Mouse (Mus musculus) forebrain, embryonic 13.5 days (tissue): ENCODE measurements at regions not wholly inside any gene's neighbourhood (a gene's known extent, or its start where the extent isn't known, plus 50 kb on each side); places are given as distances from the start of the nearest gene placed in this dataset.

Experiments
- ATAC-seq: fragments of 200-750 bp; cut with Nextera tagmentation; 2 replicates; pipeline ENCODE4 v1.8.0; 2017
- H3K27ac ChIP-seq: fragments of 300-500 bp; sonication (generic); 2 replicates; pipeline ENCODE4 v1.5.1; 2015; ENCODE audit warnings: inconsistent platforms, mild to moderate bottlenecking, moderate library complexity
- H3K27me3 ChIP-seq: fragments of 300-500 bp; sonication (generic); 2 replicates; pipeline ENCODE4 v1.6.1; 2015; ENCODE audit warnings: mild to moderate bottlenecking, inconsistent platforms
- H3K36me3 ChIP-seq: fragments of 300-500 bp; sonication (generic); 2 replicates; pipeline ENCODE4 v1.6.1; 2015; ENCODE audit warnings: mild to moderate bottlenecking, inconsistent platforms; ENCODE audit not compliant: poor library complexity, severe bottlenecking
- H3K4me1 ChIP-seq: fragments of 300-500 bp; sonication (generic); 2 replicates; pipeline ENCODE4 v1.6.1; 2015; ENCODE audit warnings: inconsistent platforms
- H3K4me2 ChIP-seq: fragments of 300-500 bp; sonication (generic); 2 replicates; pipeline ENCODE4 v1.6.1; 2015; ENCODE audit warnings: inconsistent platforms, mild to moderate bottlenecking, moderate library complexity
- H3K4me3 ChIP-seq: fragments of 300-500 bp; sonication (generic); 2 replicates; pipeline ENCODE4 v1.5.1; 2015; ENCODE audit warnings: mild to moderate bottlenecking, inconsistent platforms
- H3K9ac ChIP-seq: fragments of 300-500 bp; sonication (generic); 2 replicates; pipeline ENCODE4 v1.6.1; 2015; ENCODE audit warnings: mild to moderate bottlenecking, inconsistent platforms
- H3K9me3 ChIP-seq: fragments of 300-500 bp; sonication (generic); replicated peaks from 2 replicates; pipeline ENCODE4 v1.6.1; 2016; ENCODE audit warnings: inconsistent platforms
- WGBS: fragments of 180-500 bp; shearing (Covaris S2); methylation state at CpG from one replicate; pipeline ENCODE4 v1.1.7; 2015; 5-methylcytosine and 5-hydroxymethylcytosine counted together

- H3K27me3 ChIP-seq, result no peaks in the 10 kb centered on the region
- H3K36me3 ChIP-seq, result no peaks in the 10 kb centered on the region
- no peak overlapping the region for H3K4me2 ChIP-seq
- 77% methylated on average over 6 of the region's 6 CpGs for WGBS
- no peak for ATAC-seq
- H3K4me1 ChIP-seq, result peaks cover 10% of the 10 kb centered on the region
- H3K4me3 ChIP-seq, result no peak overlapping the region
- no peak overlapping the region for H3K9ac ChIP-seq
- H3K9me3 ChIP-seq, result no peaks in the 10 kb centered on the region
- no peak overlapping the region for H3K27ac ChIP-seq
Measured at GRCm38 (mm10) chr13:99749342-99749741, 151.5 kb downstream of the Cartpt start.

DNA sequence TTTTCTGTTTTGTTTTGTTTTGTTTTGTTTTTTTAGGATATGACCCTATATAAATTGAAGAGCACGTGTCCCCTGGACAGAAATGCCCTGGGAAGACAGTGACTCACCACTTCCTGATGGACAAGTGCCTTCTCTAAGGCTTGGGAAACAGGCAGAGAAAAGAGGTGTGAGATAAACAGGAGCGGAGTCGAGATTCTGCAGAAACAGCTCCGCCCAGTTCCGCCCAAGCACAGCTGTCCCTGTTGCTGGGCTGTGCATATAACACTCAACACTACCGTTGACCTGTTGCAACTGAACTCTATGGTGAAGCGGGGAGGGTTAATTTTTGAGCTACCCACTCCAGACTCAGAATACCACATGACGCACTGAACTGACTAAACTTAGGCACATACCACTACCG, 152.8 kb downstream of the Cartpt start:
- H3K4me2 ChIP-seq, result no peak overlapping the region
- ATAC-seq, result peak; percentile 25; the same call in 1 of the 2 replicates
- H3K9me3 ChIP-seq, result no peaks in the 10 kb centered on the region
- WGBS, result 82% methylated on average over 9 of the region's 9 CpGs
- peaks cover 18% of the 10 kb centered on the region for H3K4me1 ChIP-seq
- H3K27ac ChIP-seq, result no peak overlapping the region
- no peak overlapping the region for H3K9ac ChIP-seq
- no peaks in the 10 kb centered on the region for H3K36me3 ChIP-seq
- no peak overlapping the region for H3K4me3 ChIP-seq
- no peaks in the 10 kb centered on the region for H3K27me3 ChIP-seq

DNA sequence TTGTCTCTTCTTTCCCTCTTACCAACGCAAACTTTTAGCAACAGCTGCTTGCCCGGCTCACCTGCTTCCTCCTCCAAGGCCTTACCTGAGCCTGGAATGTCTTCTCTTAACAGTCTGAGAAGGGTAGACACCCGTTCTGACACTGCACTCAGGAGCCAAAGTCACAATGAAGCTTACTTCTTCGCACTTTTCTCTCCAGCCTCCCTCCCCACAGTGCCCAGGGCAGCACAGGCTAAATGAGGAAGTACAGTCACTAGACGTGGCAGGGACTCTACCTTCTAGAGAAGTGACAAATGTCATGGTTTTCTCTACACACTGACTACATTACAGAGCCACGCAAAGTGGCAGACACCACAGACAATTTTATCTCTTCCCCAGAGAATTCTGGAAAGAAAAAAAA, 155.4 kb downstream of the Cartpt start:
- Histone ChIP-seq H3K9ac (no peak overlapping the region), H3K27ac (no peak overlapping the region), H3K4me3 (no peak overlapping the region), H3K9me3 (no peaks in the 10 kb centered on the region), H3K36me3 (no peaks in the 10 kb centered on the region), H3K27me3 (no peaks in the 10 kb centered on the region), H3K4me1 (peaks cover 21% of the 10 kb centered on the region), H3K4me2 (no peak overlapping the region)
- no peak for ATAC-seq
- 83% methylated on average over 6 of the region's 6 CpGs for WGBS

DNA sequence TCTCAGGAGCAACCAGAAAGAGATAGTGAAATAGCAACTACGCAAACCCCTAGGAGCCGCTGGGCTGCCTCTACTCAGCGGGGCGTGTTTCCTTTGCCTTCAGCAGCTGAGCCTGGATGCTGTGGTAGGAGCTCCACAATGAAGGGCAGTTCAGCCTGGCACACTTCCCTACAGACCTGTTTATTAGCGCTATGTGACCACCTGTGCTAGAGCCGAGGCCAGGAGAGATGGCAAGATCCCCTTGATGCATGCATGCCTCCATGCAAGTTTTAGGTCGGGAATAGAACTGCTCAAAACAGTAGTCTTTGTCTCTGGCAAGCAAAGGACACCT, 156.1 kb downstream of the Cartpt start:
- ATAC-seq, result no peak; the same call in 1 of the 2 replicates
- no peak overlapping the region for H3K27ac ChIP-seq
- no peaks in the 10 kb centered on the region for H3K36me3 ChIP-seq
- H3K4me3 ChIP-seq, result no peak overlapping the region
- no peak overlapping the region for H3K9ac ChIP-seq
- H3K4me1 ChIP-seq, result peaks cover 21% of the 10 kb centered on the region
- no peaks in the 10 kb centered on the region for H3K27me3 ChIP-seq
- no peak overlapping the region for H3K4me2 ChIP-seq
- WGBS, result 59% methylated on average over 7 of the region's 7 CpGs
- H3K9me3 ChIP-seq, result no peaks in the 10 kb centered on the region

DNA sequence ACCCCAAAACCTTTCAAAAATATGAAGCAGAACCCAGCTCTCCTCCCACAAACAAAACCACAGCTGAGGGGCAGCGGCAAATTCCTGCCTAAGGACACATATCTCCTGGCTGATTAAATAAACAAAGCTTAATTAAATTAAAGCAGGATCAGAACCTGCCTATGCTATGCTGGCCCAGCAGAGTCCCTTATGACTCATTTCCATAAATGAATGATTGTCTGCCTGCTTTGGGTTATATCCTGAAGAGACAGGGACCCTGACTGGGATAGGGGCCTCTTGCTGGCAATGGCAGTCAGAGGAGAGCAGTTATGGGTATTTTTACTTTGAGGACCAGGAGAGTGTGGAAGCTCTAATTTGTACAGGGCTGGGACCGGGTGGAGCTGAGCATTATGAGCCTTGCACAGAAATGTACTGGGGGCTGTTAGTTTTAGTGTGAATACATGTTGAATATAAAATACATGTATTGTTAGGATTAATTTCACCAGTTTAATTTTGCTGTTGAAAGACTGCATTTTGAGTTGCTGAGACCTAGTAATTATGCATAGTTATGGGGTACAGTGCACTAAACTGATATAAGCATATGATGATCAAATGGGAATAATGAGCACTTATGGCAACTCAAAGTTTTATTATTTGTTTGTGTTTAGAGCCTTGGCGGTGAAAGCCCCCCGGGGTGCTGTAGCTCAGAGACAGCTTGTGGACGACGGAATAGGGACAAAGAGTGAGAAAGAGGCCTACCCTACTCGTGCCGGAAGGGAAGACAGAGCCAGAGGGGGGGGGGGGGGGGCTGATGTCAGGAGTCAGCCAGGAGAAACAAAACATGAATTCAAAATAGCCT, 156.7 kb downstream of the Cartpt start:
- H3K36me3 ChIP-seq, result no peaks in the 10 kb centered on the region
- H3K4me1 ChIP-seq, result peaks cover 21% of the 10 kb centered on the region
- no peak; the same call in 1 of the 2 replicates for ATAC-seq
- H3K4me2 ChIP-seq, result no peak overlapping the region
- WGBS, result 29% methylated on average over 8 of the region's 8 CpGs
- no peak overlapping the region for H3K27ac ChIP-seq
- no peak overlapping the region for H3K9ac ChIP-seq
- no peaks in the 10 kb centered on the region for H3K27me3 ChIP-seq
- H3K9me3 ChIP-seq, result no peaks in the 10 kb centered on the region
- no peak overlapping the region for H3K4me3 ChIP-seq

DNA sequence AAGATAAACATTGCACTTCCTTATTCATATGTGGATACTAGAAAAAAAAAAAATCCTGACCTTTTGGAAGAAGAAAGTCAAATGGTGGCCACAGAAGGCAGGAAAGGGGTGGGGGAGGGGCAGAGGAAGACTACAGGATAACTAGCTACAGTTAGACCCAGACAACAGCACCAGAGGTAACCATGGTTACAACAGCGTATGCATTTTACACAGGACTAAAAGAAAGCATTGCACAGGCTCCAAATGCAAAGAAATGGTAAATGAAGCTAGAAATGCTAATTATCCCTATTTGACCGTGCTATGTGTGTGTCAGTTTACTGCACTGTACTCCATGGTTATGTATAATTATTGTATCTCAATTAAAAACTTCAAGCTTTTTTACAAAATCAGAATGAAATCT, 158.4 kb downstream of the Cartpt start:
- WGBS, result 23% methylated on average over 2 of the region's 2 CpGs

GRCm38 (mm10) chr13:99741981-99742380, 158.9 kb downstream of the Cartpt start:
- no peaks in the 10 kb centered on the region for H3K36me3 ChIP-seq
- H3K4me3 ChIP-seq, result no peak overlapping the region
- no peak overlapping the region for H3K27ac ChIP-seq
- H3K4me1 ChIP-seq, result peaks cover 21% of the 10 kb centered on the region
- H3K4me2 ChIP-seq, result no peak overlapping the region
- no peaks in the 10 kb centered on the region for H3K27me3 ChIP-seq
- WGBS, result 79% methylated on average over 2 of the region's 2 CpGs
- ATAC-seq, result no peak
- H3K9ac ChIP-seq, result no peak overlapping the region
- no peaks in the 10 kb centered on the region for H3K9me3 ChIP-seq

More for the DNA sequence above, 158.4 kb downstream of the Cartpt start:
- peak; percentile 62; the same call in 1 of the 2 replicates for ATAC-seq
- H3K9me3 ChIP-seq, result no peaks in the 10 kb centered on the region
- H3K4me1 ChIP-seq, result peaks cover 21% of the 10 kb centered on the region
- H3K4me2 ChIP-seq, result no peak overlapping the region
- no peak overlapping the region for H3K4me3 ChIP-seq
- no peaks in the 10 kb centered on the region for H3K27me3 ChIP-seq
- H3K36me3 ChIP-seq, result no peaks in the 10 kb centered on the region
- no peak overlapping the region for H3K9ac ChIP-seq
- no peak overlapping the region for H3K27ac ChIP-seq

- H3K4me2 ChIP-seq, result no peak overlapping the region
- WGBS, result 83% methylated on average over 1 of the region's 1 CpGs
- H3K9me3 ChIP-seq, result no peaks in the 10 kb centered on the region
- no peak overlapping the region for H3K27ac ChIP-seq
- no peak overlapping the region for H3K4me3 ChIP-seq
- H3K9ac ChIP-seq, result no peak overlapping the region
- peaks cover 14% of the 10 kb centered on the region for H3K4me1 ChIP-seq
- no peak for ATAC-seq
- no peaks in the 10 kb centered on the region for H3K27me3 ChIP-seq
- H3K36me3 ChIP-seq, result no peaks in the 10 kb centered on the region
Measured at GRCm38 (mm10) chr13:99739420-99739819, 161.5 kb downstream of the Cartpt start.

DNA sequence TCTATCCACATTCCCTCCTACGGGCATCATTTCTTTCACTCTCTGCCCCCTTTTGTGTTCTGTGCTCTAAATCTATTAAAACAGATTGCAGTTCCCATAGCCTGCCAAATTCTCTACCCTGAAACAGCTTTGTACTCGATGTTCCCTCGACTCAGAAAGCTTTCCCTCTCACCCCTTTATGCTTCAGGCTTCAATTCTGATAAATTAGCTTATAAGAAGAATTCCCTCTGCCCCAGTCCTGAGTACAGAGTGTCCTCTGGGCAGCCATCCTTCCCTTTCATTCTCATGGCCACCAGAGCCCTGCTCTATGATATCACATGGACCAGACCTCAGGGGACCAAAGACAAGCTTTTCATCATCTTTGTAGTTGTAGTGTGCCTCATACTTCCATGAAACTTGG, 163.6 kb downstream of the Cartpt start:
- H3K9ac ChIP-seq, result no peak overlapping the region
- no peak overlapping the region for H3K27ac ChIP-seq
- no peaks in the 10 kb centered on the region for H3K36me3 ChIP-seq
- no peaks in the 10 kb centered on the region for H3K9me3 ChIP-seq
- no peak overlapping the region for H3K4me3 ChIP-seq
- no peak for ATAC-seq
- no peaks in the 10 kb centered on the region for H3K4me1 ChIP-seq
- 61% methylated on average over 3 of the region's 3 CpGs for WGBS
- H3K4me2 ChIP-seq, result no peak overlapping the region
- H3K27me3 ChIP-seq, result no peaks in the 10 kb centered on the region

DNA sequence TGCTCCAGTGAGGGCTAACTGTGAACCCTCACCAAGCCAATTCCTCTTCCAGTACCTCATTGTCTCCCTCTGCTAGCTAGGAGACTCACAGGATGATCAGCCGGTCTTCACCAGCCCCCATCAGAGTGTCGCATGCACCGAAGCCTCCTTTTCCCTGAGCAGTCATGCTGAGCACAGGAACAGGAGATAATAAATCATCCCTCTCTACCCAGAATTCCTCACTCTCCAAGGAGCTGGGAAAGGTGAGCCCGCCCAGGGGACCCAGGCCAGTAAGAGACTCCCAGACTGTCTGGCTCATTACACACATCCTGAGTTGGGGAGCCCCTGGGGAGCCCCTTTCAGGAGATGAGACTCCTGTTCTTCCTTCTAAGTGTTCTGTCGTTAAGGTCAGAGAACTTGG, 171.7 kb downstream of the Cartpt start:
- no peaks in the 10 kb centered on the region for H3K9me3 ChIP-seq
- H3K4me2 ChIP-seq, result no peak overlapping the region
- peaks cover 4% of the 10 kb centered on the region for H3K4me1 ChIP-seq
- no peaks in the 10 kb centered on the region for H3K36me3 ChIP-seq
- no peak overlapping the region for H3K9ac ChIP-seq
- ATAC-seq, result no peak
- H3K4me3 ChIP-seq, result no peak overlapping the region
- no peaks in the 10 kb centered on the region for H3K27me3 ChIP-seq
- 70% methylated on average over 5 of the region's 5 CpGs for WGBS
- no peak overlapping the region for H3K27ac ChIP-seq

DNA sequence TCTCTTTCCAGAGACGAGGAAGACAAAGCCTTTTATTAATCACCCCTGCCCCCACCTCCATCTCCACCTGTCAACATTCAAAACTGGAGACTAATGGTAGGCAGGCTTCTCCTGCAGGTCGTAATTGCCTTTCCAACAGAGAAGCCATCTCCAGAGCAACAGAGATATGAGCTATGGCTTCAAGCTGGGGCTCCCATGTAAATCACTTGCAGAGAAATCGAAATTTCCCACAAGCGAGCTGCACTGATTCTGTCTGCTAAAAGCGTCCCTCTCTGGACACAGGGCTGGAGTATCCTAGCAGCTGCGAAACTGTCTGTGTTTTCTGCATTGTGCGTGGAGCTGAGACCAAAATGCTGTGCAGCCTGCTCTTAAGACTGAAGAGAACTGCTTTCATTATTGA, 176.6 kb downstream of the Cartpt start:
- no peak; the same call in 1 of the 2 replicates for ATAC-seq
- H3K9me3 ChIP-seq, result no peaks in the 10 kb centered on the region
- no peaks in the 10 kb centered on the region for H3K36me3 ChIP-seq
- H3K4me3 ChIP-seq, result no peak overlapping the region
- H3K4me2 ChIP-seq, result no peak overlapping the region
- no peaks in the 10 kb centered on the region for H3K27me3 ChIP-seq
- H3K4me1 ChIP-seq, result peaks cover 15% of the 10 kb centered on the region
- WGBS, result 40% methylated on average over 7 of the region's 7 CpGs
- no peak overlapping the region for H3K9ac ChIP-seq
- peak overlapping the region; percentile 66 for H3K27ac ChIP-seq

GRCm38 (mm10) chr13:99723237-99723981, 177.5 kb downstream of the Cartpt start:
- H3K27ac ChIP-seq, result peak overlapping the region; percentile 66
- no peak overlapping the region for H3K4me2 ChIP-seq
- no peaks in the 10 kb centered on the region for H3K27me3 ChIP-seq
- no peak for ATAC-seq
- no peaks in the 10 kb centered on the region for H3K36me3 ChIP-seq
- no peak overlapping the region for H3K9ac ChIP-seq
- no peaks in the 10 kb centered on the region for H3K9me3 ChIP-seq
- no peak overlapping the region for H3K4me3 ChIP-seq
- WGBS, result 27% methylated on average over 5 of the region's 5 CpGs
- H3K4me1 ChIP-seq, result peaks cover 15% of the 10 kb centered on the region
